Mouse (Mus musculus): ENCODE results near the gene Tubb4b. TPM values are rescaled to one million over a fixed set of nuclear protein-coding genes. Genes with fewer than 3 reads are reported as not detected.
A peak's percentile ranks its signal among the peaks of the same experiment; 100 is the strongest.

Tubb4b gene
- polyA plus RNA-seq, 1 experiment from 2014 or later: 600 TPM

- ATAC-seq: no peak
- Histone ChIP-seq H3K4me1 (replicated peaks) (peaks cover 11% of the 10 kb centered on the region), H3K4me3 (replicated peaks) (no peak overlapping the region), H3K9ac (no peak overlapping the region), H3K4me2 (replicated peaks) (no peak overlapping the region), H3K27me3 (replicated peaks) (0 out of 2 replicates have a peak, but pooled peaks cover 6% of the 10 kb centered on the region), H3K9me3 (no peaks in the 10 kb centered on the region), H3K36me3 (no peaks in the 10 kb centered on the region), H3K27ac (no peak overlapping the region)
- 88% methylated on average over 7 of the region's 7 CpGs for WGBS
Observed at GRCm38 (mm10) chr2:25230581-25230980, 6.1 kb upstream of the Tubb4b start.

GRCm38 (mm10) chr2:25229582-25229981, 5.1 kb upstream of the Tubb4b start:
- Histone ChIP-seq H3K4me2 (replicated peaks) (no peak overlapping the region), H3K4me3 (replicated peaks) (no peak overlapping the region), H3K9me3 (no peaks in the 10 kb centered on the region), H3K36me3 (no peaks in the 10 kb centered on the region), H3K27me3 (replicated peaks) (0 out of 2 replicates have a peak, but pooled peaks cover 6% of the 10 kb centered on the region), H3K27ac (no peak overlapping the region), H3K4me1 (replicated peaks) (peaks cover 11% of the 10 kb centered on the region), H3K9ac (no peak overlapping the region)
- 83% methylated on average over 5 of the region's 5 CpGs for WGBS
- ATAC-seq: no peak

GRCm38 (mm10) chr2:25228995-25229530, 4.6 kb upstream of the Tubb4b start:
- 64% methylated on average over 6 of the region's 6 CpGs for WGBS
- peaks cover 11% of the 10 kb centered on the region for H3K4me1 ChIP-seq (replicated peaks)
- peak overlapping the region; percentile 21; the same call in 1 of the 2 replicates for H3K9ac ChIP-seq
- H3K27ac ChIP-seq: peak overlapping the region; percentile 46
- ATAC-seq: no peak
- H3K36me3 ChIP-seq: no peaks in the 10 kb centered on the region
- H3K27me3 ChIP-seq (replicated peaks): 0 out of 2 replicates have a peak, but pooled peaks cover 6% of the 10 kb centered on the region
- peak overlapping the region; percentile 7; the same call in 1 of the 2 replicates for H3K4me3 ChIP-seq (replicated peaks)
- peak overlapping the region; percentile 50 for H3K4me2 ChIP-seq (replicated peaks)
- no peaks in the 10 kb centered on the region for H3K9me3 ChIP-seq

- WGBS: 2% methylated on average over 7 of the region's 7 CpGs
- H3K27ac ChIP-seq: peak overlapping the region; percentile 46
- peak overlapping the region; percentile 50 for H3K4me2 ChIP-seq (replicated peaks)
- peak overlapping the region; percentile 7; the same call in 1 of the 2 replicates for H3K4me3 ChIP-seq (replicated peaks)
- peaks cover 13% of the 10 kb centered on the region for H3K4me1 ChIP-seq (replicated peaks)
- H3K9me3 ChIP-seq: no peaks in the 10 kb centered on the region
- 0 out of 2 replicates have a peak, but pooled peaks cover 6% of the 10 kb centered on the region for H3K27me3 ChIP-seq (replicated peaks)
- no peak overlapping the region for H3K9ac ChIP-seq
- peak; percentile 42 for ATAC-seq
- H3K36me3 ChIP-seq: no peaks in the 10 kb centered on the region
Observed at GRCm38 (mm10) chr2:25228431-25228889, 4.0 kb upstream of the Tubb4b start.

- H3K27ac ChIP-seq: no peak overlapping the region
Observed at GRCm38 (mm10) chr2:25227406-25227805, 2.9 kb upstream of the Tubb4b start.

GRCm38 (mm10) chr2:25226864-25227263, 2.4 kb upstream of the Tubb4b start:
- no peak overlapping the region for H3K4me3 ChIP-seq (replicated peaks)
- no peak overlapping the region for H3K4me2 ChIP-seq (replicated peaks)
- H3K27me3 ChIP-seq (replicated peaks): 0 out of 2 replicates have a peak, but pooled peaks cover 6% of the 10 kb centered on the region
- H3K4me1 ChIP-seq (replicated peaks): peaks cover 16% of the 10 kb centered on the region
- H3K36me3 ChIP-seq: no peaks in the 10 kb centered on the region
- H3K9me3 ChIP-seq: no peaks in the 10 kb centered on the region
- no peak overlapping the region for H3K9ac ChIP-seq
- no peak for ATAC-seq
- no peak overlapping the region for H3K27ac ChIP-seq
- WGBS: 78% methylated on average over 5 of the region's 5 CpGs

More at GRCm38 (mm10) chr2:25227406-25227805, 2.9 kb upstream of the Tubb4b start:
- H3K4me3 ChIP-seq (replicated peaks): no peak overlapping the region
- H3K4me1 ChIP-seq (replicated peaks): peaks cover 15% of the 10 kb centered on the region
- no peak for ATAC-seq
- no peaks in the 10 kb centered on the region for H3K9me3 ChIP-seq
- 0 out of 2 replicates have a peak, but pooled peaks cover 6% of the 10 kb centered on the region for H3K27me3 ChIP-seq (replicated peaks)
- no peak overlapping the region for H3K9ac ChIP-seq
- H3K4me2 ChIP-seq (replicated peaks): no peak overlapping the region
- H3K36me3 ChIP-seq: no peaks in the 10 kb centered on the region
- WGBS: 88% methylated on average over 4 of the region's 4 CpGs

- peaks cover 17% of the 10 kb centered on the region for H3K4me1 ChIP-seq (replicated peaks)
- peak overlapping the region; percentile 96; the same call in 1 of the 2 replicates for H3K4me3 ChIP-seq (replicated peaks)
- no peaks in the 10 kb centered on the region for H3K36me3 ChIP-seq
- peak overlapping the region; percentile 52 for H3K4me2 ChIP-seq (replicated peaks)
- 76% methylated on average over 8 of the region's 8 CpGs for WGBS
- H3K9me3 ChIP-seq: no peaks in the 10 kb centered on the region
- H3K27me3 ChIP-seq (replicated peaks): 0 out of 2 replicates have a peak, but pooled peaks cover 3% of the 10 kb centered on the region
- H3K9ac ChIP-seq: peak overlapping the region; percentile 58; the same call in 1 of the 2 replicates
- ATAC-seq: no peak
- peak overlapping the region; percentile 98 for H3K27ac ChIP-seq
Observed at GRCm38 (mm10) chr2:25225811-25226379, 1.4 kb upstream of the Tubb4b start.

- no peaks in the 10 kb centered on the region for H3K36me3 ChIP-seq
- WGBS: 2% methylated on average over 41 of the region's 41 CpGs
- H3K4me2 ChIP-seq (replicated peaks): peak overlapping the region; percentile 52
- peaks cover 17% of the 10 kb centered on the region for H3K4me1 ChIP-seq (replicated peaks)
- peak overlapping the region; percentile 96 for H3K4me3 ChIP-seq (replicated peaks)
- no peaks in the 10 kb centered on the region for H3K9me3 ChIP-seq
- ATAC-seq: peak; percentile 95
- peak overlapping the region; percentile 98 for H3K27ac ChIP-seq
- no peaks in the 10 kb centered on the region for H3K27me3 ChIP-seq (replicated peaks)
- peak overlapping the region; percentile 58 for H3K9ac ChIP-seq
Observed at GRCm38 (mm10) chr2:25224766-25225752, 557 bp upstream of the Tubb4b start.

GRCm38 (mm10) chr2:25223681-25224491, 616 bp downstream of the Tubb4b start:
- no peaks in the 10 kb centered on the region for H3K9me3 ChIP-seq
- peak overlapping the region; percentile 96 for H3K4me3 ChIP-seq (replicated peaks)
- H3K27me3 ChIP-seq (replicated peaks): no peaks in the 10 kb centered on the region
- no peaks in the 10 kb centered on the region for H3K36me3 ChIP-seq
- peak overlapping the region; percentile 91 for H3K9ac ChIP-seq
- peak; percentile 73 for ATAC-seq
- 2% methylated on average over 53 of the region's 53 CpGs for WGBS
- H3K4me1 ChIP-seq (replicated peaks): peaks cover 12% of the 10 kb centered on the region
- H3K4me2 ChIP-seq (replicated peaks): peak overlapping the region; percentile 79
- peak overlapping the region; percentile 98 for H3K27ac ChIP-seq

- H3K4me3 ChIP-seq (replicated peaks): no peak overlapping the region
- no peaks in the 10 kb centered on the region for H3K27me3 ChIP-seq (replicated peaks)
- H3K9me3 ChIP-seq: no peaks in the 10 kb centered on the region
- H3K36me3 ChIP-seq: no peaks in the 10 kb centered on the region
- no peak overlapping the region for H3K9ac ChIP-seq
- H3K27ac ChIP-seq: no peak overlapping the region
- no peak overlapping the region for H3K4me2 ChIP-seq (replicated peaks)
- peaks cover 11% of the 10 kb centered on the region for H3K4me1 ChIP-seq (replicated peaks)
- no peak for ATAC-seq
- 74% methylated on average over 5 of the region's 5 CpGs for WGBS
Observed at GRCm38 (mm10) chr2:25221331-25221772, 3.1 kb downstream of the Tubb4b start.

GRCm38 (mm10) chr2:25218445-25218844, 6.1 kb downstream of the Tubb4b start, which contains the start of gene Fam166a:
TSS of gene Fam166a (plus strand) at chr2:25218745.
- no peaks in the 10 kb centered on the region for H3K36me3 ChIP-seq
- no peak within 1 kb of the TSS for H3K4me3 ChIP-seq (replicated peaks)
- no peak within 1 kb of the TSS for H3K27ac ChIP-seq
- no peak within 1 kb of the TSS for H3K9ac ChIP-seq
- no peaks in the 10 kb centered on the region for H3K9me3 ChIP-seq
- no peaks in the 10 kb centered on the region for H3K27me3 ChIP-seq (replicated peaks)
- H3K4me2 ChIP-seq (replicated peaks): no peak within 1 kb of the TSS
- peaks cover 13% of the 10 kb centered on the region; the same call in 1 of the 2 replicates for H3K4me1 ChIP-seq (replicated peaks)
- ATAC-seq: no peak

Data from intestine, embryonic 15.5 days (tissue).